Mouse (Mus musculus) forebrain, embryonic 16.5 days (tissue): Measurements from ENCODE around the gene Drd5. TPM values are rescaled to one million over a fixed set of nuclear protein-coding genes. Genes with fewer than 3 reads are reported as not detected.

Experiments used
- ATAC-seq: fragments of 200-750 bp; cut with Nextera tagmentation; 2 replicates; pipeline ENCODE4 v1.8.0; 2017; ENCODE audit warnings: mild to moderate bottlenecking, moderate library complexity
- H3K27ac ChIP-seq: fragments of 300-500 bp; sonication (generic); 2 replicates; pipeline ENCODE4 v1.5.1; 2014; ENCODE audit warnings: low read length, control low read depth
- H3K27me3 ChIP-seq: fragments of 300-500 bp; sonication (generic); replicated peaks from 2 replicates; pipeline ENCODE4 v1.6.1; 2014; ENCODE audit warnings: low read length; ENCODE audit not compliant: control insufficient read depth, insufficient read depth
- H3K36me3 ChIP-seq: fragments of 300-500 bp; sonication (generic); 2 replicates; pipeline ENCODE4 v1.6.1; 2014; ENCODE audit not compliant: control insufficient read depth, insufficient read depth
- H3K4me1 ChIP-seq: fragments of 300-500 bp; sonication (generic); replicated peaks from 2 replicates; pipeline ENCODE4 v1.6.1; 2014; ENCODE audit warnings: low read length; ENCODE audit not compliant: control insufficient read depth, insufficient read depth
- H3K4me2 ChIP-seq: fragments of 300-500 bp; sonication (generic); 2 replicates; pipeline ENCODE4 v1.6.1; 2014; ENCODE audit warnings: mild to moderate bottlenecking, low read length, control low read depth
- H3K4me3 ChIP-seq: fragments of 300-500 bp; sonication (generic); replicated peaks from 2 replicates; pipeline ENCODE4 v1.5.1; 2014; ENCODE audit warnings: mild to moderate bottlenecking, low read length, control low read depth
- H3K9ac ChIP-seq: fragments of 300-500 bp; sonication (generic); replicated peaks from 2 replicates; pipeline ENCODE4 v1.6.1; 2014; ENCODE audit warnings: low read depth, low read length, control low read depth
- H3K9me3 ChIP-seq: fragments of 300-500 bp; sonication (generic); 2 replicates; pipeline ENCODE4 v1.6.1; 2016; ENCODE audit warnings: low read length; ENCODE audit not compliant: control insufficient read depth
- WGBS: fragments of 180-500 bp; shearing (Covaris S2); extraction: QIAGEN DNeasy Blood & Tissue Kit; methylation state at CpG from one replicate; pipeline ENCODE4 v1.1.7; 2014; 5-methylcytosine and 5-hydroxymethylcytosine counted together
- polyA plus RNA-seq: library from polyadenylated mRNA; unstranded; fragments of >200 nt; fragmentation: Nextera tagmentation; extraction: Ambion mirVana; gene quantifications from 2 replicates; pipeline ENCODE4 v1.2.1, GENCODE M21; 2015

Gene Drd5
- polyA plus RNA-seq, 1 experiment from 2014 or later: 0.34 TPM

GRCm38 (mm10) chr5:38288476-38288875, 30.7 kb upstream of the Drd5 start:
- H3K27me3 ChIP-seq: no peaks in the 10 kb centered on the region
- no peaks in the 10 kb centered on the region for H3K4me1 ChIP-seq
- 89% methylated on average over 3 of the region's 3 CpGs for WGBS
- no peak overlapping the region for H3K4me3 ChIP-seq
- H3K36me3 ChIP-seq: no peaks in the 10 kb centered on the region
- ATAC-seq: no peak
- H3K4me2 ChIP-seq: no peak overlapping the region
- H3K9ac ChIP-seq: no peak overlapping the region
- H3K9me3 ChIP-seq: no peaks in the 10 kb centered on the region
- no peak overlapping the region for H3K27ac ChIP-seq

GRCm38 (mm10) chr5:38301761-38302411, 17.3 kb upstream of the Drd5 start:
- 91% methylated on average over 12 of the region's 12 CpGs for WGBS
- no peak overlapping the region for H3K9ac ChIP-seq

GRCm38 (mm10) chr5:38302651-38303050, 16.5 kb upstream of the Drd5 start:
- Histone ChIP-seq H3K9ac (no peak overlapping the region), H3K4me1 (no peaks in the 10 kb centered on the region), H3K27me3 (no peaks in the 10 kb centered on the region), H3K27ac (no peak overlapping the region), H3K4me2 (no peak overlapping the region), H3K4me3 (no peak overlapping the region), H3K9me3 (no peaks in the 10 kb centered on the region), H3K36me3 (no peaks in the 10 kb centered on the region)
- 24% methylated on average over 12 of the region's 12 CpGs for WGBS
- ATAC-seq: no peak

More at GRCm38 (mm10) chr5:38301761-38302411, 17.3 kb upstream of the Drd5 start:
- Histone ChIP-seq H3K27ac (no peak overlapping the region), H3K27me3 (no peaks in the 10 kb centered on the region), H3K4me3 (no peak overlapping the region), H3K9me3 (no peaks in the 10 kb centered on the region), H3K4me2 (no peak overlapping the region), H3K36me3 (no peaks in the 10 kb centered on the region), H3K4me1 (no peaks in the 10 kb centered on the region)
- no peak for ATAC-seq

GRCm38 (mm10) chr5:38305241-38305640, 13.9 kb upstream of the Drd5 start:
- WGBS: 89% methylated on average over 2 of the region's 2 CpGs
- no peak overlapping the region for H3K27ac ChIP-seq
- no peaks in the 10 kb centered on the region for H3K36me3 ChIP-seq
- no peaks in the 10 kb centered on the region for H3K4me1 ChIP-seq
- H3K9me3 ChIP-seq: no peaks in the 10 kb centered on the region
- no peak overlapping the region for H3K4me2 ChIP-seq
- no peak overlapping the region for H3K9ac ChIP-seq
- no peak for ATAC-seq
- no peak overlapping the region for H3K4me3 ChIP-seq
- H3K27me3 ChIP-seq: no peaks in the 10 kb centered on the region

GRCm38 (mm10) chr5:38307255-38308101, 11.7 kb upstream of the Drd5 start:
- no peaks in the 10 kb centered on the region for H3K4me1 ChIP-seq
- no peaks in the 10 kb centered on the region for H3K36me3 ChIP-seq
- H3K9ac ChIP-seq: peak overlapping the region; percentile 45; the same call in 1 of the 2 replicates
- peak overlapping the region; percentile 46 for H3K4me3 ChIP-seq
- no peaks in the 10 kb centered on the region for H3K27me3 ChIP-seq
- no peak overlapping the region for H3K27ac ChIP-seq
- peak; percentile 92 for ATAC-seq
- no peaks in the 10 kb centered on the region for H3K9me3 ChIP-seq
- WGBS: 8% methylated on average over 26 of the region's 26 CpGs
- peak overlapping the region; percentile 69 for H3K4me2 ChIP-seq

GRCm38 (mm10) chr5:38308873-38309272, 10.3 kb upstream of the Drd5 start:
- no peaks in the 10 kb centered on the region for H3K9me3 ChIP-seq
- no peak overlapping the region for H3K27ac ChIP-seq
- no peak overlapping the region for H3K4me3 ChIP-seq
- 55% methylated on average over 5 of the region's 5 CpGs for WGBS
- H3K9ac ChIP-seq: no peak overlapping the region
- H3K36me3 ChIP-seq: no peaks in the 10 kb centered on the region
- ATAC-seq: no peak
- H3K4me1 ChIP-seq: no peaks in the 10 kb centered on the region
- H3K27me3 ChIP-seq: no peaks in the 10 kb centered on the region
- H3K4me2 ChIP-seq: no peak overlapping the region

GRCm38 (mm10) chr5:38309795-38310194, 9.4 kb upstream of the Drd5 start:
- Histone ChIP-seq H3K4me1 (no peaks in the 10 kb centered on the region), H3K27me3 (no peaks in the 10 kb centered on the region), H3K4me2 (no peak overlapping the region), H3K27ac (no peak overlapping the region), H3K4me3 (no peak overlapping the region), H3K9me3 (no peaks in the 10 kb centered on the region), H3K9ac (no peak overlapping the region), H3K36me3 (no peaks in the 10 kb centered on the region)
- no peak for ATAC-seq
- WGBS: 64% methylated on average over 3 of the region's 3 CpGs

GRCm38 (mm10) chr5:38333381-38333780, 14.2 kb downstream of the Drd5 start:
- 79% methylated on average over 4 of the region's 4 CpGs for WGBS
- no peak for ATAC-seq
- H3K4me1 ChIP-seq: no peaks in the 10 kb centered on the region
- no peak overlapping the region for H3K9ac ChIP-seq
- H3K36me3 ChIP-seq: no peaks in the 10 kb centered on the region
- H3K27ac ChIP-seq: no peak overlapping the region
- no peaks in the 10 kb centered on the region for H3K9me3 ChIP-seq
- no peaks in the 10 kb centered on the region for H3K27me3 ChIP-seq
- H3K4me2 ChIP-seq: no peak overlapping the region
- no peak overlapping the region for H3K4me3 ChIP-seq

- H3K4me2 ChIP-seq: no peak overlapping the region
- H3K36me3 ChIP-seq: no peaks in the 10 kb centered on the region
- 27% methylated on average over 1 of the region's 1 CpGs for WGBS
- H3K27me3 ChIP-seq: no peaks in the 10 kb centered on the region
- H3K4me3 ChIP-seq: no peak overlapping the region
- no peak for ATAC-seq
- H3K9ac ChIP-seq: no peak overlapping the region
- no peaks in the 10 kb centered on the region for H3K9me3 ChIP-seq
- H3K4me1 ChIP-seq: no peaks in the 10 kb centered on the region
- no peak overlapping the region for H3K27ac ChIP-seq
These were observed 15.4 kb downstream of the Drd5 start for GRCm38 (mm10) chr5:38334582-38334981.
